Mouse (Mus musculus) thymus, adult 18-20 months (tissue): ENCODE data around the gene Opa3.

Experiments
- DNase-seq, 2 experiments: peaks; one replicate each; pipeline ENCODE4 v3.0.0; 2022; ENCODE audit warnings: mixed read lengths in 2 of 2

Gene Opa3

DNA sequence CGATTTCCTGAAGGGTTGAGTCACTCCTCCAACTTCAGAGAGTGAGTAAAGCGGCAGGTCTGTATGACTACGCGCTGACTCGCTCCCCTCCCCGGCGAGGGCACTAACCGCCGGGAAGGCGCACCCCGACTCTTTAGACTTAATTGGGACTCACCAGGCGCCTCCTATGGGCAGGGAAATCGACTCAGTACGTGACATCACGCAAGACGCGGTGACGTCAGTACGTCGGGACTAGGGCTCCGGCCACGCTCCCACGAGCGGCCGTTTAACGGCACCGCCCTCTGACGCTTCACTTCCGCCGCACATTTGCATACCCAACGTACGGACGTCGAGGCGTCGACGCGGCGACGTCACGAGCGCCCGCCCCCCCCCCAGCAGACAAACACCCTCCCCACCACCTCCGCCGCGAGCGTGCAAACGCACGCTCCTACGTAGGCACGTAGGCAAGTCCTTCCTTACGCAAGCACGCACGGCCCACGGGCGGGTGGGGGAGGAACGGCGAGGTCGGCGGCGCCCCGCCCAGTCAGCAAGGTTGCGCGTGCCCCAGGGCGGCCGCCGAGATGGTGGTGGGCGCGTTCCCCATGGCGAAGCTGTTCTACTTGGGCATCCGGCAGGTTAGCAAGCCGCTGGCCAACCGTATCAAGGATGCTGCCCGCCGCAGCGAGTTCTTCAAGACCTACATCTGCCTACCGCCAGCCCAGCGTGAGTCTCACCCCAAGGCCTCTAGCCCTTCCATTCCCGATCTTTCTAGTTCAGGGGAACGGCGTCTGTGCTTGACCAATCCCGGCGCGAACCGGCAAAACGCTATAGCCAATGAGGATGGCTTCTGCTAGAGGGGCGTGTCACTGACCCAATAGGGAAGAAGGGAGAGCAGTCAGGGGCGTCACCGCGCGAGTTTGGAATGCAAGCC is at the start of gene Opa3:
Gene Opa3 (plus strand): TSS at position 452 of the 910 bp plus-strand sequence.
- DNase-seq: peak; percentile 98 to 100

DNA sequence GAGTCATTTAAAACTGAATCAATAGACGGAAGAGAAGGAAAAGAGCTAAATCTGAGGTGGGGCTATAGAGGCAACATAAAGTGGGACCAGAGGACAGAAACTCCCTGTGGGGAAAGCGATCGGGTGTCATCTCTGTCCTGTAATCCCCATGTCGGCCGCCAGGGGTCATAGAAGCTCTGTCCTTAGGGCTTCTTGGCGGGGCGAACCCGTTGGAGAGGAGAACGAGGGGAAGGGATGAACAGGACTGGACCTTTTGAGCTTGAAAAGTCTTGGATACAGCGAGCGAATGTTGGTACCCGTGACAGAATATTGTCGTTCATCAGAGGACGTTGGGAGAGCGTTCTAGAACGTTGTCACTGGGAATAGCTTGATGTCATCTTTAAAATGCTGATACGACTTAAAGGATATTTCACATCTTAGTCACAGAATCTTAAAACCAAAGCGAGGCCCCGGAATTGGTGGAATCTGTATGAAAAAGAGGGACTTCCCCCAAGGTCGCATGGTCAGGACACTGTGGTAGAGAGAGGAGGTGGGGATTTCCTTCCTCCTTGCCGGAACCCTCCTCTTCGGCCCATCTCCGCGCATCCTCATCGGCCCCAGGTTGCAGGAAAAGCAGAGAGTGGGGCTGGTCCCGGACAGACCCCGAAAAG is 49.6 kb upstream of the Opa3 start:
- DNase-seq: peak; percentile 42 to 47

DNA sequence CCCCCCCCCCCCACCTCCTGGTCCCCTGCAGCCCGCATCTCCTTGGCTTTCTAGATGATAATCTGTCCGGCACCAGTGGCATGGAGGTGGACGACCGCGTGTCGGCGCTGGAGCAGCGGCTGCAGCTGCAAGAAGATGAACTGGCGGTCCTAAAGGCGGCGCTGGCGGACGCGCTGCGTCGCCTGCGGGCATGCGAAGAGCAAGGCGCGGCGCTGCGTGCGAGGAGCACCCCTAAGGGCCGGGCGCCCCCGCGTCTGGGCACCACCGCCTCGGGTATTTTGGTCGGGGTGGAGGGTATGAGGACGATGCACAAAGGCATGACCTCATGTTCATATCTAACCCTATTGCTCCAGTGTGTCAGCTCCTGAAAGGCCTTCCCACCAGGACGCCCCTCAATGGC is 49.0 kb upstream of the Opa3 start:
- DNase-seq: no peak

DNA sequence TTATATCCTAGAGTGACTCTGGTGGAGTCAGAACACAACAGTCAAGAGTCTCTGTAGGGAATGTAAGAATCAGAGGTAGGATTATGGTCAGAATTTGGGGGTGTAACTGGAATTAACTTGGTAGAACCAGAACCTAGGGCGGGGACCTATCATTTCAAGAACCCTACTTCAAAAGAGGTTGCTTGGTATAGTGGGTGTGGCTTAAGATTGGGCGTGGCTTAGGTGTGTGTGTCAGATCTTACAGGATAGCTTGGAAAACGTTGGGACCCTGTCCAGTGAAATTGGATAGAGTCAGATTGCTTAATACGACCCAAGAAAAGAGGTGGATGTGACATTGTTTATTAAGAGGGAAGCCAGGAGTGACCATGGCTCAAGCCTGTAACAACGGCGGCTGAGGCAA is 48.2 kb upstream of the Opa3 start:
- no peak for DNase-seq

DNA sequence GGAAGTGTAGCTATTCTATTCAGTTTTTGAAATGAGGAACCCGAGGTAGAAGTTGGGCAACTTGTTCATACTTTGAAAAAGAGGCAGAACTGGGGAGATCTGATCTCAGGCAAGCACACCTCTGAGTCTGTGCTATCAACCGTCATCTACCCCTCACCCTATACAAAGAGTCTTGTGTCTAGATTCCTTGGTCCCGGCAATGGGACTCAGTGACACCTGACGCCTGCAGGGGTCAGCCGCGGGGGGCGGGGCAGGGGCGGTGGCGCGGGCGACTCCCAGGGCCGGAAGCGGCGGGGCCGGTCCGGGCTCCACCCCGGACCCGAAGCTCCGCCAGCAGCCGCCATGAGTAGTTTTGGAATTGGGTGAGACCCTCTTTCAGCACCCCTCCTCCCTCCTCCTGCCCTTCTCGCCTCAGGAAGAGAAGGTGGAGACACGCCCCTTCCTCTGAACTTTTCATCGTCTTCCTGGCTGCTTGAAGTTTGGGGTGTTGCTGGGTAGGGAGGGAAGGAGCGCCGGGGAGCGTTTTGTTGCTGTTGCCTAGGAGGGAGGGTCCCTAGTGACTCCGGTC is 47.2 kb upstream of the Opa3 start:
- peak; percentile 29 to 52 for DNase-seq

DNA sequence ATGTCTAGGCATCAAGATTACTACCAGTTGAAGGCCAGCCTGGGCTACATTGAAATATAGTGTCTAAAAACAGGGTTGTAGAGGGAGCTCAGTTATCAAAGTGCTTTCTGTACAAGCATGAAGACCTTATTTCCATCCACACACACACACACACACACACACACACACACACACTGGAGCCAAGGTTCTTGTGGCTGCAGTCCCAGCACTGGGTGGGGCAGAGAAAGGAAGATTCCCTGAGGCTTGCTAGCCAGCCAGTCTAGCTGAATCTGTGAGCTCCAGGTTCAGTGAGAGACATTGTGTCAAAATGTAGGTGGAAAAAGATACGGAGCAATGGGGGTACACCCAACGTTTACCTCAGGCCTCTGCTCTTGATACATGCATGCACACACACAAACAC is 43.9 kb upstream of the Opa3 start:
- DNase-seq: no peak

DNA sequence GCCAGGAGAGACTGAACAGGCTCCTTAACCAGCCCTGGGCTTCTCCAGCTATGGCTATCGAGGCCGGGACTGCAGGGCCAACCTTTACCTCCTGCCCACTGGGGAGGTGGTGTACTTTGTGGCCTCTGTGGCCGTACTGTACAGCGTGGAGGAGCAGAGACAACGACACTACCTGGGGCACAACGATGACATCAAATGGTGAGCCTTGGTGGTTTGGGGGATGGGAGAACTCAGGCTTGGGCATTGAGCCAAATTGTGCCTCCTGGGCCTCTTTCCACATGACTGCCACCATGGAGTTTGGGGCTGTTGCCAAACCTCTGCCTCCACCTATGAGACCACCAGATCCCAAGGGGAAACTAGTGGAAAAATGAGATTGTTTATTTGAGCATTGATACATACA is 43.4 kb upstream of the Opa3 start:
- DNase-seq: no peak

DNA sequence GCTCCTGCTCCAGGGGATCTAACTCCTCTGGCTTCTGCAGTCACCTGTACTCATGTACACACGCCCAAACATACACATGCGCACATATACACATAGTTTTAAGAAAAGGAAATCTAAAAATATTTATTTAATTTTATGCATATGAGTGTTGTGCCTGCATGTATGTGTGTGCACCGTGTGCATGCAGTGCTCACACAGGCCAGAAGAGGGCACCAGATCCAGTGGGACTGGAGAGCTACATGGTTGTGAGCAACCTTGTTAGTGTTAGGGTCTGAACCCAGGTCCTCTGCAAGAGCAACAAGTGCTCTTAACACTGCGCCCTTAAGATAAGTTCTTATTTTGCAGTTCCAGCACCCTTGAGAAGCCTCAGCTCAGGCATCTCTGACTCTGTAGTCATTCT is 33.5 kb upstream of the Opa3 start:
- DNase-seq: no peak

DNA sequence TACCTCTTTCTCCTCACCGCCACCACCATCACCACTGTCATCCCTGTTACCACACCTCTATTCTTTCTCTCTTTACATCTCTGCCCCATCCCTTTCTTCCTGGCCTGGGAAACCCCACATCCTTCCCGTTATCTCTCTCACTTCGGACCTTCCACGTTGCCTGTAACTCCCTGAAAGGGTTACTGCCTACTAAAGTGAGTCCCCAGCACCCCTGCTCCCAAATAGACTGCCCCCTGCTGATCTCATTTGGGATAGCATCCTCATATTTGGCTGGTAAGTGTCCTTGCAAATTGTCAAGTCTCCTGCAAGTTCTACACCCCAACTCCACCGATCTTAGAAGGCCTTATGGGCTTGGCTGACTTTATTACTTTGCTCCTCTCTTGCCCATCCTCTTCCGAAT is 31.5 kb upstream of the Opa3 start:
- DNase-seq: no peak

DNA sequence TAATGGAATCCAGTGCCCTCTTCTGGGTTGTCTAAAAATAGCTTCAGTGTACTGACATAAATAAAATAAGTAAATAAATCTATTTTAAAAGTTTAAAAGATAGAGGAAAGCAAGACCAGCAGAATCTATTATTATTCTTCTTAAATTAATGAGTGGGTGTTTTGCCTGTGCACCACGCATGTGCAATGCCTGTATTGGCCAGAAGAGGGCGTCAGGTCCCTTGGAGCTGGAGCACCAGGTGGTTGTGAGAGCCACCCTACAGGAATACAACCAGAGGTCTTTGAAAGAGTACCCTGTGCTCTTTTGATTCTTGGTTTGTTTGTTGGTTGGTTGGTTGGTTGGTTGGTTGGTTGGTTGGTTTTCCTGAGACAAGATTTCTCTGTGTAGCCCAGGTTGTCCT is 30.1 kb upstream of the Opa3 start:
- no peak for DNase-seq

DNA sequence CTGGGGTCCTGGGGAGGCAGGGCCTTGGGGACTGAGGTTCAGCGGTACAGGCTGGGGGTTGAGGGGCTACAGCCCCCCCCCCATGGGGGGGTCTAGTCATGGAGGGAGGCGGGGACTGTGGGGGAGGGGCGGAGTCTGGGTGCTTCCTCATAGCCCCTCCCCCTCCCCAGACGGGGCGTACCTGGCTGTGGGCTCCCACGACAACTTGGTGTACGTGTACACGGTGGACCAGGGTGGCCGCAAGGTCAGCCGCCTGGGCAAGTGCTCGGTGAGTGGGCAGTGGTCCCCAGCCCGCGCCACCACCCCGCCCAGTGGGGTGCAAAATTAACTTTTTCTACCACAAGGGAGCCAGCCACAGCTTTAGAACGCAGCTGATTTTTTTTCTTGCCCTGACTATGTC is 26.5 kb upstream of the Opa3 start:
- DNase-seq: no peak

DNA sequence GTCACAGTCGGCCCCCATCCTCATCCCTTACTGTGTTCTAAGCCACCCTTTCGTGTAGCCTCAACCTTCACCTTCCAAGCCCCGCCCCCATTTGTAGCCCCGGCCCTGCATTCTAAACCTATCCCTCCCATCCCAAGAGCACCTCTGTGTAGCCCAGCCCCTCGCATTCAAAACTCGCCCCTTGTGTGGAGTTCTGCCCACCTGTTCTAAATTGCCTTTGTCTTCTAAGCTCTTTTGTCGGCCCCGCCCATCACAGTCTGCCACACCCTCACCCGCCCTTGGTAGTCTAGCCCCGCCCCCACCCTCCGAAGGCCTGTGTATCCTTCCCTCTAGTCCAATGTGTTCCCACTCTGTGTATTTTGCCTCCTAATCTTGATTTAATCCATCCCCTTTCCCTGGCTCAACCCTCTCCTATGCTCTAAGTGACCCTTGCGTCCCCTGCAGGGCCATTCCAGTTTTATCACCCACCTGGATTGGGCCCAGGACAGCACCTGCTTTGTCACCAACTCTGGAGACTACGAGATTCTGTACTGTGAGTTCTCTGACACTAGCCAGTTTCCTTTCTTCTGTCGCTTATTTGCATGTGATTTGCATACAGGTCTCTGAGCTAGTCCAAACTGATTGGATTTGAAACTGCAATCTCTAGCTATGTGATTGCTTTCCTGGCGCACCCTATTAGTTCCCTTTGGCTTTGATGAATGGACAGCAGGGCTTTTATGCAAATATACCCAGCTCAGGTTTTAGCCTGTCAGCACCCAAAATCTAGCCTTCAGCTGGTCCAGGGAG is 25.9 kb upstream of the Opa3 start:
- DNase-seq: no peak

DNA sequence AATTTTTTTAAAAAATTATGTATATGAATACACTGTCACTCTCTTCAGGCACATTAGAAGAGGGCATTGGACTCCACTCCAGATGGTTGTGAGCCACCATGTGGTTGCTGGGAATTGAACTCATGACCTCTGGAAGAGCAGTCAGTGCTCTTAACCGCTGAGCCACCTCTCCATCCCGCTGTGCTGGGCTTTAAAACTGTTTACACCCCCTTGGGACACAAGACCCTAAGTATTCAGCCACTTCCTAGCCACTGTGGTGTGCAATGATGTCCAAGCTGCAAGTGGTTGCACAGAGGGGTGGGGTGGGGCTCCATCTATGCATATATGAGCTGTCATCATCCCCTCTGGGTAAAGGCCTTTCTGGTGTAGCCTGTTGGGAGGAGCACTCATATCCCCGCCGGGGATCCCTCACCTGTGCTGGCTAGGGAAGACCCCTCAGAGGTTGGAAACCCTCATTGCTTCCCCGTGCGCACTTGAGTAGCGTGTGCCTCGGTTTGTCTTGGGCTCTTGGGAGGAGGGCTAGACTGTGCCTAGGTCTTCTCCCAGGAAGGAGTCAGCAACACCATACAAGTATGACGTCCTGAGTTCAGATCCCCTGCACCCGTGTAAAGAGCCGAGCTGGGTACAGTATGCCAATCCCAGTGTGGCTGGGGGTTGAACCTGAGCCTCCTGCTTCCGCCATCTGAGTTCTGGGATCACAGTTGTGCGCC is 19.8 kb upstream of the Opa3 start:
- no peak for DNase-seq

DNA sequence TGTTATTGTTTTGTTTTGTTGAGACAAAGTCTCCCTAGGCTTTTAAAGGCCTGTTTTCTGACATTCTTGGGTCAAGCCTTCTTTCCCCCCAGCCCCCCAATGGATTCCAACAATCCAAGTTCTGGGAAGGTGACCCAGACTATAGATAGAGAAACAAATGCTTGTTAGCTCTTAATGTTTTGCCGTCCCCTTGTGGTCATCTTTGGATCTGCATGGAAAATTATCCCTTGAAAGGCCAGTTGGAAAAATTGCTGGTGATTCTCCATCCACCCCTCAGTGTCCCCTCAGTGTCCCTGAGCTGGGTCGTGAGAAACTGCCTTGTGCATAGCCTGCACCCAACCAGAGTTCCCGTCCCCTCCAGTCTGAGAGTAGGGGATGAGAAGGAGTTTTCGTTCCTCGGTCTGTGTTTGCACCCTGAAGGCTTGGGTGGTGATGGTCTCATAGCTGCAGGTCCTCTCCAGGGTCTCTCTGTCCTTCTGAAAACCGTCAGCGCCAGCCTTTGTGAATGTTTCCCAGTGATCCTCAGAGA is 19.1 kb upstream of the Opa3 start:
- DNase-seq: no peak

DNA sequence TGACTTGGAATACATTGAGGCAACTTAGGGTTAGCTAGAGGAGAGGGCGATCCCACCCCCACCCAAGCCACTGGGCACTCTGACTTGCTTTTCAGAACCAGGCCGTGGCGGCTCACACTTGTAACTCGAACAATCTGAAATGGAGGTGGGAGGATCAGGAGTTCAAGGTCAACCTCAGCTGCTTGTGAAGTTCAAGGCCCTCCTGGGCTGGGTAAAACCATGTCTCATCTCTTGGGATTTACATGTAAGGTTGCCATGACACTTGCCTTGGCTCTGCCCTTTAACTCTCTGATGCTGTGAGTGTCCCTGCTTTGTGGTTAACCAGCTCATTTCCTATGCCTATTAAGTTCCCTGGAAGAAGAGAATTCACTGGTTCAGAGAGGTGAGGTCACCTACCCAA is 18.6 kb upstream of the Opa3 start:
- no peak for DNase-seq

DNA sequence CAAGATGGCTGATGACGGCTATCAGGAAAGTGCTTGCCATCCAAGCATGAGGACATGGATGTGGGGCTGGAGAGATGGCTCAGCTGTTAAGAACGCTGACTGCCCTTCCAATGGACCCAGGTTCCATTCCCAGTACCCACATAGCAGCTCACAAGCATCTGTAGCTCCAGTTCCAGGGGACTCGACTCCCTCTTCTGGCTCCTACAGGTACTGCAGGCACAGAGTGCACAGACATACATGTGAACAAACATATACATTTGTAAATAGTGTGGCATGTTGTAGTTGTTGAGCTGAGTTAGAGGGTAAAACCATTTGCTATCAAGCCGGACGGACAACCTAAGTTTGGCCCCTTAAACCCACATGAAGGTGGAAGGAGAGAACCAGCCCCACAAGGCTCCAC is 18.1 kb upstream of the Opa3 start:
- DNase-seq: no peak

DNA sequence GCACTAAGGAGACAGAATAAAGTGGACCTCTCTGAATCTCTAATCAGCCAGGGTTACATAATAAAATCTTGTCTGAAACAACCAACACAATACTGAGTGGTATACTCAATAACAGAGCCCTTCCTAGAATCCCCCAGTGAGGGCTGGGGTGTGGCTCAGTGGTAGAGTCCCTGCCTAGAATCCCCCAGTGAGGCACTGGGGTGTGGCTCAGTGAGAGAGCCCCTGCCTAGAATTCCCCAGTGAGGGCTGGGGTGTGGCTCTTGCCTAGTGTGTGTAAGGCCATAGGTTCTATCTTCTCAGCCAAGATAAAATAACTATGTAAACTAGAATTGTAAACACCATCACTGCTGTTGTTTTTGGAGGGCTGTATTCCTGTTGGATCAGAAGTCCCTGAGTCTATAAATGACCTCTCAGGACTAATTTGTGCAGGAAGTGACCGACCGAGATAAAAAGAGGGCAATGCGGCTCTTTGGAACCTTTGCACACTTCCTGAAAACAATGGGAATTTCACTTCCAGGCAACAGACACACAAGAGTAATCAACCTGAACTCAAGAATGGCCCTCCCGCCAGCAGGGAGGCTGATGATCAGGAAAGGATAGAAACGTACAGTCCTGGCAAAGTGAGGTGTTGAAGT is 17.0 kb upstream of the Opa3 start:
- DNase-seq: no peak

DNA sequence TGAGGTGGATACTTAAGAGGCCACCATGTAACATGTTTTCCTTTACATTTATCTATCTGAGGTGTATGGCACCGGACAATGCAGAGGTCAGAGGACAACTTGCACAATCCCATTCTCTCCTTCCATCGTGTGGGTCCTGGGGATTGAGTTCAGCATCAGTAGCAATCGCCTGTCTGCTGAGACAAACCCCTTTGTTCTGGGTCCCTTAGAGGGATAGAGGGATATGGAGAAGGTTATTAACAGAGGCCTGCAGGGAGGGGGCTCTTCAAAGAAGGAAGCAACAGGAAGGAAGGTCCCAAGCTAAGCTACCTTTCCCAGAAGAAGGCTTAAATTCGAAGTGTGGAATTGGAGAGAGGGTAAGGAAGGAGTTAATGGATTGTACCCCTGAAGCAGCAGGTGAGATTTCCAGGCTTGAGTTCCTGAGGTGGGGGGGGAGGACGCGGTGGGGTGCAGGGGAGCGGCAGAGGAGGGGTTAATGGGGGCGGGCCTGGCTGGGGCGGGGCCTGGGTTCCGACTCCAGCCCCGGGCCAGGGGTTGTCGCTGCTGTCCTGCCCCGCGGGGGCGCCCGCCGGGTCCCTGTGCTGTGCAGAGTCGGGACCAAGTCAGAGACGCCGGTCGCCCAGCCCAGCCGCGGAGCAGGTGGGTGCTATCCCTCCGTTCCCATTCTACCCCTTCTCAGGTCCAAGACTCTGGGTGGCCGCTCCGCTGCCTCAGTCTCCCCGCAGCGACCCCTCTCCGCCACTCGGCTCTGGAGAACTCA is 16.0 kb upstream of the Opa3 start, which contains the start of gene Gpr4:
Gene Gpr4 (plus strand): TSS at position 543 of the 760 bp plus-strand sequence.
- DNase-seq: no peak

DNA sequence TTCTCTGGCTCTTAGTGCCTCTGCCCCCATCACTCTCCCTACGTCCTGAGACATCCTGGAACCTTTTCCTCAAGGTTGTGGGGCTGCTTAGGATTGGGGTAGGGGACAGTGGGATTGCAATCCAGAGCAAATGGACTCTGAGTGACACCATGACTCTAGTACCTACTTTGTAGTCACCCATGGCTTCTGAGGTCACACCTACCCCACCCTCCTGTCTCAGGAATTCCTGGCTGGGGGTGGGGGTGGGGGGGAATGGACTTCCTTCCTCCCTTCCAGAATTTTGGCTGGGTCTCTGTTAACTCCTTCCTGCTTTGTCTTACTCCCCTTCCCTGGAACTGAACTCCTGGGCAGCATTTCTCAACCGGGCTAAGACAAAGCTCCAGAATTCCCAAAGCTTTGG is 14.7 kb upstream of the Opa3 start:
- no peak for DNase-seq

DNA sequence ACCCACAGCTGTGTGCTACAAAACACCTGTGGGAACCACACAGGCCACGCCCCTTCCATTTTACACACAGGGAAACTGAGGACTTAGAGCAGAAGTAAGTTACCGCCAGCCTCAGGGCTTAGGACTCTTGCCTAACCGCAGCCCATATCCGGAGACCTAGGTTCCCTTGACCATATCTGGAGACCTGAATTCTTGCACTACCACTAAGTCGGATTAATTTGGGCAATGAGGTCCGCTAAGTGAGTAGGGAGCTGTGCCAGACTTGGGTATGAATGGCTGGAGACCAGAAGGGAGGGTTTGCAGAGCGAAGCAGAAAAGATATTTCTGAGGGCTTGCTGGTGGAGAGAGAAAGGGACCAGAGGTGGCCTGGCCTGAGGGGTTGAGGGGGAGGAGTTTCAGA is 13.8 kb upstream of the Opa3 start:
- DNase-seq: no peak

DNA sequence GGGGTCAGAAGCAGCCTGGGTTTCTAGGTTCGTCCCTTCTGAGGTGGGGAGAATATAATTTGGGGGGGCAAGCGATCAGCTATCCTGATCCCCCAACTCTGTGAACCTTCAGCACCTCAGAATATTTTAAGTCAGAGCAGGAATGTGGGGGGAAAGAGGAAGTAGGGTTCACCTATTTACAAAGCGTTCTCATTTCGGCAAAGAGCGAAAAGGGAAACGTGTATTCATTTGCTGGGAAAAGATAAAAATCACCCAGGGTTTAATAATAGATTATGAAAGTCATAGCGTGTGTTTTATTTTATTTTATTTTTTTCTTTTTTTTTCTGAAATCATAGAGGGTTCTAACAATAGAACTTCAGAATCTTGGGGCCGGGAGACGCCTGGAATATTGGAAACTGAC is 13.2 kb upstream of the Opa3 start:
- no peak for DNase-seq
